Mouse (Mus musculus) midbrain, embryonic 15.5 days (tissue): Measurements from ENCODE around the gene Pcgf6. TPM values are rescaled to one million over a fixed set of nuclear protein-coding genes. Genes with fewer than 3 reads are reported as not detected.

Source experiments
- ATAC-seq: fragments of 200-750 bp; cut with Nextera tagmentation; replicated peaks from 2 replicates; pipeline ENCODE4 v1.8.0; 2017; ENCODE audit warnings: moderate TSS enrichment
- H3K27ac ChIP-seq: fragments of 300-500 bp; sonication (generic); 2 replicates; pipeline ENCODE4 v1.5.1; 2015; ENCODE audit warnings: mild to moderate bottlenecking, inconsistent platforms
- H3K27me3 ChIP-seq: fragments of 300-500 bp; sonication (generic); replicated peaks from 2 replicates; pipeline ENCODE4 v1.6.1; 2015; ENCODE audit warnings: inconsistent platforms
- H3K36me3 ChIP-seq: fragments of 300-500 bp; sonication (generic); replicated peaks from 2 replicates; pipeline ENCODE4 v1.6.1; 2015; ENCODE audit warnings: inconsistent platforms
- H3K4me1 ChIP-seq: fragments of 300-500 bp; sonication (generic); 2 replicates; pipeline ENCODE4 v1.6.1; 2015; ENCODE audit warnings: inconsistent platforms
- H3K4me2 ChIP-seq: fragments of 300-500 bp; sonication (generic); 2 replicates; pipeline ENCODE4 v1.6.1; 2015; ENCODE audit warnings: inconsistent platforms, mild to moderate bottlenecking, moderate library complexity
- H3K4me3 ChIP-seq: fragments of 300-500 bp; sonication (generic); 2 replicates; pipeline ENCODE4 v1.5.1; 2015; ENCODE audit warnings: mild to moderate bottlenecking, inconsistent platforms
- H3K9ac ChIP-seq: fragments of 300-500 bp; sonication (generic); 2 replicates; pipeline ENCODE4 v1.6.1; 2015; ENCODE audit warnings: mild to moderate bottlenecking, inconsistent platforms
- H3K9me3 ChIP-seq: fragments of 300-500 bp; sonication (generic); 2 replicates; pipeline ENCODE4 v1.6.1; 2016; ENCODE audit warnings: inconsistent platforms
- WGBS: fragments of 180-500 bp; shearing (Covaris S2); methylation state at CpG from one replicate; pipeline ENCODE4 v1.1.7; 2015; ENCODE audit warnings: mixed read lengths; 5-methylcytosine and 5-hydroxymethylcytosine counted together
- polyA plus RNA-seq: library from polyadenylated mRNA; unstranded; fragments of >200 nt; fragmentation: Nextera tagmentation; extraction: Ambion mirVana; gene quantifications from 2 replicates; pipeline ENCODE4 v1.2.1, GENCODE M21; 2015

The Pcgf6 gene
- polyA plus RNA-seq, 1 experiment from 2014 or later, result 33.5 TPM

- Histone ChIP-seq H3K4me2 (peak overlapping the region; percentile 73), H3K4me1 (peaks cover 26% of the 10 kb centered on the region), H3K27ac (peak overlapping the region; percentile 82), H3K9me3 (no peaks in the 10 kb centered on the region), H3K9ac (peak overlapping the region; percentile 61), H3K36me3 (peaks cover 31% of the 10 kb centered on the region), H3K27me3 (no peaks in the 10 kb centered on the region), H3K4me3 (peak overlapping the region; percentile 89)
- whole genome bisulfite sequencing, result 8% methylated on average over 6 of the region's 6 CpGs
- ATAC-seq, result no peak
These were observed 31.4 kb downstream of the Pcgf6 start for GRCm38 (mm10) chr19:47019326-47019725.

- Histone ChIP-seq H3K27ac (peak overlapping the region; percentile 82), H3K9me3 (no peaks in the 10 kb centered on the region), H3K9ac (peak overlapping the region; percentile 61), H3K27me3 (no peaks in the 10 kb centered on the region), H3K36me3 (peaks cover 22% of the 10 kb centered on the region), H3K4me2 (peak overlapping the region; percentile 73), H3K4me3 (peak overlapping the region; percentile 89), H3K4me1 (peaks cover 29% of the 10 kb centered on the region)
- no peak for ATAC-seq
- WGBS, result 19% methylated on average over 2 of the region's 2 CpGs
These were observed 32.4 kb downstream of the Pcgf6 start for GRCm38 (mm10) chr19:47018330-47018729.

DNA sequence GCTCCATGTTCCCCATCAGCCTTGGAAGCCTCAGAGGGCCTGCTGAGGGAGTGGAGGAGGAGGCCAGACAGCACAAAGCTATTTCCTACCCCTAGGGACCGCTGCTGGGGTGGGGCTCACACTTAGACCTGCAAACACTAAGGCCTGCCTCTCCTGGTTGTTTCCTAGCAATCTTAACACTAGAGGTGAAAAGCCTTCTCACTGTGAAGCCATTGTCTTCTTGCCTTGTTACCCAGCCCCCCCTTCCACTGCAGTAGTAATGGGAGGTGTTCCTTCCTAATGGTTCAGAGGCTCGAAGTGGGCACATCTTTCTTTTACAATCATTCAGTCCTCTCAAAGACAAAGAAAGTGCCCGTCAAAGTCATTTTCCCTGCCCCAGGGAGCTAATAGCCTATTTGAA lies 32.9 kb downstream of the Pcgf6 start:
- no peaks in the 10 kb centered on the region for H3K27me3 ChIP-seq
- H3K9me3 ChIP-seq, result no peaks in the 10 kb centered on the region
- ATAC-seq, result no peak
- H3K27ac ChIP-seq, result peak overlapping the region; percentile 82
- H3K4me2 ChIP-seq, result peak overlapping the region; percentile 73
- WGBS, result 2% methylated on average over 3 of the region's 3 CpGs
- H3K9ac ChIP-seq, result peak overlapping the region; percentile 61
- H3K4me1 ChIP-seq, result peaks cover 32% of the 10 kb centered on the region
- H3K36me3 ChIP-seq, result peaks cover 17% of the 10 kb centered on the region
- H3K4me3 ChIP-seq, result peak overlapping the region; percentile 89

- peak overlapping the region; percentile 96 for H3K27ac ChIP-seq
- ATAC-seq, result no peak
- under 1% methylated on average over 15 of the region's 15 CpGs for WGBS
These were observed 34.2 kb downstream of the Pcgf6 start for GRCm38 (mm10) chr19:47016487-47016886.

DNA sequence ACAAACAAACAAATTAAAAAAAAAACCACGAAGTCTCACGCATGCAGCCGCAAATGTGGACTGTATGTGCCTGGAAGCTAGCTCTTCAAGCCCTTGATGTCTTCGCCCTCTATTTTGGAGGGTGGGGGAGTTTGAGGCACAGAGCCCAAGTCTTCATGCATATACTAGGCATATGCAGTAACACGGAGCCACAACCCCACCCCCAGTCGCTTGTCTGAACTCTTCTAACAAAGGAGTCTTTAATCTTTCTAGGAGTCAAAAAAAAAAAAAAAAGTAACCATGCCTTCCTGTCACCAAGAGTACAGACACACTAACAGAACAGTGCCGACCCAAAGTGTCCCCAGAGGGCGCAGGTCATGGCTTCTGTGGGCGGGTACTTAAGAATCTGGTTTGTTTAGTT lies 34.7 kb downstream of the Pcgf6 start:
- Histone ChIP-seq H3K27ac (peak overlapping the region; percentile 96), H3K4me1 (peaks cover 30% of the 10 kb centered on the region), H3K27me3 (no peaks in the 10 kb centered on the region), H3K9ac (peak overlapping the region; percentile 83), H3K4me2 (peak overlapping the region; percentile 73), H3K36me3 (peaks cover 1% of the 10 kb centered on the region; the same call in 1 of the 2 replicates), H3K4me3 (peak overlapping the region; percentile 89), H3K9me3 (no peaks in the 10 kb centered on the region)
- WGBS, result 1% methylated on average over 9 of the region's 9 CpGs
- no peak for ATAC-seq

More at GRCm38 (mm10) chr19:47016487-47016886, 34.2 kb downstream of the Pcgf6 start:
- Histone ChIP-seq H3K9ac (peak overlapping the region; percentile 83), H3K4me3 (peak overlapping the region; percentile 89), H3K4me1 (peaks cover 32% of the 10 kb centered on the region), H3K9me3 (no peaks in the 10 kb centered on the region), H3K36me3 (peaks cover 6% of the 10 kb centered on the region), H3K27me3 (no peaks in the 10 kb centered on the region), H3K4me2 (peak overlapping the region; percentile 73)

DNA sequence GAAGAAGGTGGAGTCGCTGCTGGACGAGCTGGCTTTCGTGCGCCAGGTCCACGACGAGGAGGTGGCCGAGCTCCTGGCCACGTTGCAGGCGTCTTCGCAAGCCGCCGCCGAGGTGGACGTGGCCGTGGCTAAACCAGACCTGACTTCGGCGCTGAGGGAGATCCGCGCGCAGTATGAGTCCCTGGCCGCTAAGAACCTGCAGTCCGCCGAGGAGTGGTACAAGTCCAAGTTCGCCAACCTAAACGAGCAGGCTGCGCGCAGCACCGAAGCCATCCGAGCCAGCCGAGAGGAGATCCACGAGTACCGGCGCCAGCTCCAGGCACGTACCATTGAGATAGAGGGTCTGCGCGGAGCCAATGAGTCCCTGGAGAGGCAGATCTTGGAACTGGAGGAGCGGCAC lies 35.3 kb downstream of the Pcgf6 start:
- Histone ChIP-seq H3K4me1 (peaks cover 25% of the 10 kb centered on the region), H3K4me2 (peak overlapping the region; percentile 73), H3K9ac (peak overlapping the region; percentile 83), H3K36me3 (no peaks in the 10 kb centered on the region), H3K9me3 (no peaks in the 10 kb centered on the region), H3K27ac (peak overlapping the region; percentile 96), H3K4me3 (peak overlapping the region; percentile 89), H3K27me3 (no peaks in the 10 kb centered on the region)
- peak; percentile 8 for ATAC-seq
- WGBS, result 1% methylated on average over 37 of the region's 37 CpGs

DNA sequence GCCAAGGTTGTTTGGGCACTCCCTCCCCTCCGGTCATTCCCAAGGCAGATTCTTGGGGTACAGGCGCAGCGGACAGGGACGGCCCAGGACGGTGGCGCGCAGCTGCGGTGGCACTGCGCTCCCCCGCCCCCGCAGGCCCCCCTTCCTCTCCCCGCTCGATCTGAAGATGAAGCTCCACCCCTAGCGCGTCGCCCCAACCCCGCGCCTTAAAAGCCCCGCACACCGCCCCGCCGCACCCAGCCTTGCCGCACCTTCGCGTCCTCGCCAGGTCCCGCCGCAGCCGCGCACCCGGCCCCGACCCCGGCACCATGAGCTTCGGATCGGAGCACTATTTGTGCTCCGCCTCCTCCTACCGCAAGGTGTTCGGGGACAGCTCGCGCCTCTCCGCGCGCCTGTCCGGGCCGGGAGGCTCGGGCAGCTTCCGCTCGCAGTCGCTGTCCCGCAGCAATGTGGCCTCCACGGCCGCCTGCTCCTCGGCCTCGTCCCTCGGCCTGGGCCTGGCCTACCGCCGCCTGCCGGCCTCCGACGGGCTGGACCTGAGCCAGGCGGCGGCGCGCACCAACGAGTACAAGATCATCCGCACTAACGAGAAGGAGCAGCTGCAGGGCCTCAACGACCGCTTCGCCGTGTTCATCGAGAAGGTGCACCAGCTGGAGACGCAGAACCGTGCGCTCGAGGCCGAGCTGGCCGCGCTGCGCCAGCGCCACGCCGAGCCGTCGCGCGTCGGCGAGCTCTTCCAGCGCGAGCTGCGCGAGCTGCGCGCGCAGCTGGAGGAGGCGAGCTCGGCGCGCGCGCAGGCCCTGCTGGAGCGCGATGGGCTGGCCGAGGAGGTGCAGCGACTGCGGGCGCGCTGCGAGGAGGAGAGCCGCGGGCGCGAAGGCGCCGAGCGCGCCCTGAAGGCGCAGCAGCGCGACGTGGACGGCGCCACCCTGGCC lies 36.0 kb downstream of the Pcgf6 start, which contains the start of the genes Ina and Nt5c2:
Ina (plus strand) TSS at position 252 of the 935 bp plus-strand sequence.
Nt5c2 (minus strand) TSS at position 707 of the 935 bp plus-strand sequence.
- WGBS, result under 1% methylated on average over 121 of the region's 124 CpGs
- Histone ChIP-seq H3K9ac (peak within 1 kb of the TSS; percentile 83), H3K27me3 (no peaks in the 10 kb centered on the region), H3K27ac (peak within 1 kb of the TSS; percentile 96), H3K4me3 (peak within 1 kb of the TSS; percentile 89), H3K36me3 (no peaks in the 10 kb centered on the region), H3K4me1 (peaks cover 18% of the 10 kb centered on the region), H3K9me3 (no peaks in the 10 kb centered on the region), H3K4me2 (peak within 1 kb of the TSS; percentile 73)
- ATAC-seq, result peak; percentile 90

DNA sequence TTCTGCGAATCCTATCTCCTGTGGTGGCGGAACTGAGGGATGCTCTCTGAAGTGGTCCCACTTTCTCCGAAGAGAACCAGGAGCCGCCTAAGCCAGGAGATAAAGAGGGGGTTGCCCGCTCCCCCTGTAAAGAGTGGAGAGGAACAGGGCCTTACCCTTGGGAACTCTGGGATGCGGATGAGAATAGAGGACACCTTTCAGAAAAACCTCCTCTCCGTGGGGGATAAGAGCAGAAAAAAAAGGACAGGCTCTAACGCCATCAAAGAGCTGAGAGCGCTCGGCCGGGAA lies 36.6 kb downstream of the Pcgf6 start:
- Histone ChIP-seq H3K36me3 (no peaks in the 10 kb centered on the region), H3K9me3 (no peaks in the 10 kb centered on the region), H3K4me2 (peak overlapping the region; percentile 73), H3K4me3 (peak overlapping the region; percentile 89), H3K9ac (peak overlapping the region; percentile 83), H3K4me1 (peaks cover 12% of the 10 kb centered on the region), H3K27ac (peak overlapping the region; percentile 96), H3K27me3 (no peaks in the 10 kb centered on the region)
- ATAC-seq, result peak; percentile 55
- WGBS, result under 1% methylated on average over 11 of the region's 11 CpGs

- Histone ChIP-seq H3K9ac (peak overlapping the region; percentile 83), H3K4me3 (peak overlapping the region; percentile 89), H3K4me2 (peak overlapping the region; percentile 73), H3K27ac (peak overlapping the region; percentile 96), H3K27me3 (no peaks in the 10 kb centered on the region), H3K36me3 (no peaks in the 10 kb centered on the region), H3K9me3 (no peaks in the 10 kb centered on the region), H3K4me1 (peaks cover 6% of the 10 kb centered on the region; the same call in 1 of the 2 replicates)
- 8% methylated on average over 20 of the region's 20 CpGs for WGBS
- ATAC-seq, result no peak
These were observed 37.2 kb downstream of the Pcgf6 start for GRCm38 (mm10) chr19:47013340-47014158.

DNA sequence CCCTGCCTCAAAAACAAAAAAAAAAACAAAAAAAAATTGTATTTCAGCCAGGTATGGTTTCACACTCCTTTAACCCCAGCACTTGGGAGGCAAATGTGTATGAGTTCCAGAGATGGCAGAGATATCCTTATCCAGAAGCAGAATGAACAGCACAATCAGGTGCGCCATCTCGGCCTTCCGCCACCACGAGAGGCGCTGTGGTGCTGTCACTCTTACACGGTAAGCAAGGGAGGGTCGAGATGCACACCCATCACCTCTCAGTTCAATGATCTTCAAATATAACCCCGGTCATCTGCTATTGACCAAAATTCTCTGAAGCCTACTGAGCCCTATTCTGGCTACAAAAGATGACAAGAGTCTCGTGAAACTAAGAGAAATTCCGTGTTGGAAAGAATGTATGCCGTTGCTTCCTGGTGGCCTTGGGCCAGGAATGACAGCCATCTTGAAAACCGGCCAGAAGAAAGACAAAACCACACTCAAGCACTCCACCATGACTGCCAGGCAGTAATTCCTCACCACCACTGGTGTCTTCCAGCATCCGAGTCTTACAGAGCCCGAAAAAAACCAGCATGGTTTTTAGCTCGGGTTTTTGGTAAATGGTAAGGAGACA lies 38.1 kb downstream of the Pcgf6 start:
- Histone ChIP-seq H3K27me3 (no peaks in the 10 kb centered on the region), H3K9ac (no peak overlapping the region), H3K27ac (peak overlapping the region; percentile 96; the same call in 1 of the 2 replicates), H3K9me3 (no peaks in the 10 kb centered on the region), H3K4me2 (peak overlapping the region; percentile 73; the same call in 1 of the 2 replicates), H3K36me3 (no peaks in the 10 kb centered on the region), H3K4me1 (peaks cover 6% of the 10 kb centered on the region; the same call in 1 of the 2 replicates), H3K4me3 (no peak overlapping the region)
- no peak for ATAC-seq
- 89% methylated on average over 15 of the region's 15 CpGs for WGBS

- H3K9me3 ChIP-seq, result no peaks in the 10 kb centered on the region
- 89% methylated on average over 5 of the region's 5 CpGs for WGBS
- no peaks in the 10 kb centered on the region for H3K36me3 ChIP-seq
- no peaks in the 10 kb centered on the region for H3K27me3 ChIP-seq
- no peak overlapping the region for H3K9ac ChIP-seq
- no peak overlapping the region for H3K4me3 ChIP-seq
- no peak for ATAC-seq
- peaks cover 6% of the 10 kb centered on the region; the same call in 1 of the 2 replicates for H3K4me1 ChIP-seq
- H3K4me2 ChIP-seq, result no peak overlapping the region
- H3K27ac ChIP-seq, result no peak overlapping the region
These were observed 40.8 kb downstream of the Pcgf6 start for GRCm38 (mm10) chr19:47009943-47010342.
